8 mouse cellular contexts compared by ENCODE assay signal in the genomic region with DNA sequence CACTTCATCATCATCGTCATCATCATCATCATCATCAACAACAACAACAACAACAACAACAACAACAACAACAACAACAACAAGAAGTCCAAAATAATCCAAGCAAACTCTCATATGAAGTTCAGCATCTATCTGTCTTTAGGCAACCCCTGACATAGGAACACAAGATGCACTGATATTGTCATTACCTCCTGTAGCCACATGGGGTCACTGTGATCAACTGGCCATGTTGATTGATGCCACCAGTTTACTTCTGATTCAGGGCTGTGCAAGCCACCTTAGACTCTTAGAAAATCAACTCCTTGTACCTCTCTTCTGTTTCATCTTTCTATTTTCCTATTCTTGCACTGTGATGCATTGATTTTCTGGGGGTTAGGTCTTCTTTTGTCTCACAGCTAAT.
DNase-seq lines count a peak whose midpoint lies in the region; ATAC-seq lines count a peak whose summit lies in the region.

No protein-coding gene starts in this region.

- no peaks in the 10 kb centered on the region for H3K36me3 ChIP-seq in heart, embryonic 10.5 days
- H3K36me3 ChIP-seq in heart, embryonic 12.5 days: no peaks in the 10 kb centered on the region
- no peaks in the 10 kb centered on the region for H3K36me3 ChIP-seq in hindbrain, embryonic 14.5 days (replicated peaks; ENCODE audit: control insufficient read depth, insufficient read depth)
- H3K36me3 ChIP-seq in midbrain, embryonic 14.5 days (ENCODE audit: control insufficient read depth, insufficient read depth, low read length): no peaks in the 10 kb centered on the region

- H3K27me3 ChIP-seq in heart, embryonic 10.5 days (ENCODE audit: insufficient read depth, poor library complexity, severe bottlenecking): no peaks in the 10 kb centered on the region
- no peaks in the 10 kb centered on the region for H3K27me3 ChIP-seq in heart, embryonic 12.5 days (replicated peaks)
- no peaks in the 10 kb centered on the region for H3K27me3 ChIP-seq in hindbrain, embryonic 14.5 days (ENCODE audit: control insufficient read depth, insufficient read depth, low read length)
- H3K27me3 ChIP-seq in midbrain, embryonic 14.5 days (ENCODE audit: control insufficient read depth, insufficient read depth, low read length): no peaks in the 10 kb centered on the region

- H3K9me3 ChIP-seq in heart, embryonic 10.5 days: no peaks in the 10 kb centered on the region
- H3K9me3 ChIP-seq in heart, embryonic 12.5 days (replicated peaks): no peaks in the 10 kb centered on the region
- H3K9me3 ChIP-seq in hindbrain, embryonic 14.5 days (ENCODE audit: control insufficient read depth, low read length): no peaks in the 10 kb centered on the region
- H3K9me3 ChIP-seq in midbrain, embryonic 14.5 days (ENCODE audit: control insufficient read depth, low read length): no peaks in the 10 kb centered on the region

- WGBS in heart, embryonic 10.5 days: 0% methylated on average over 1 of the region's 1 CpGs
- 9% methylated on average over 1 of the region's 1 CpGs for WGBS in heart, embryonic 12.5 days
- 14% methylated on average over 1 of the region's 1 CpGs for WGBS in hindbrain, embryonic 14.5 days
- WGBS in midbrain, embryonic 14.5 days: 6% methylated on average over 1 of the region's 1 CpGs

- no peaks in the 10 kb centered on the region for H3K4me1 ChIP-seq in heart, embryonic 10.5 days
- no peaks in the 10 kb centered on the region for H3K4me1 ChIP-seq in heart, embryonic 12.5 days (replicated peaks)
- H3K4me1 ChIP-seq in hindbrain, embryonic 14.5 days (replicated peaks; ENCODE audit: control insufficient read depth, insufficient read depth, low read length): no peaks in the 10 kb centered on the region
- H3K4me1 ChIP-seq in midbrain, embryonic 14.5 days (ENCODE audit: control insufficient read depth, insufficient read depth, low read length): no peaks in the 10 kb centered on the region

- H3K9ac ChIP-seq in heart, embryonic 12.5 days: no peak overlapping the region
- H3K9ac ChIP-seq in hindbrain, embryonic 14.5 days: no peak overlapping the region
- H3K9ac ChIP-seq in midbrain, embryonic 14.5 days (replicated peaks; ENCODE audit: low read length): no peak overlapping the region

- H3K27ac ChIP-seq in heart, embryonic 10.5 days: no peak overlapping the region
- H3K27ac ChIP-seq in heart, embryonic 12.5 days (ENCODE audit: poor library complexity, severe bottlenecking): no peak overlapping the region
- no peak overlapping the region for H3K27ac ChIP-seq in hindbrain, embryonic 14.5 days
- no peak overlapping the region for H3K27ac ChIP-seq in midbrain, embryonic 14.5 days (replicated peaks; ENCODE audit: low read depth, low read length)

- DNase-seq in heart, embryonic 10.5 days (ENCODE audit: low spot score): peak; percentile 76
- DNase-seq in adrenal gland, adult 8-10 months: peak; percentile 21
- peak; percentile 64 for DNase-seq in embryo, embryonic 11 days
- DNase-seq in hindbrain, embryonic 14.5 days (ENCODE audit: low spot score): peak; percentile 82
- DNase-seq in left cerebral cortex, adult 11 months (ENCODE audit: low spot score): peak; percentile 32
- peak; percentile 87 for DNase-seq in midbrain, embryonic 14.5 days
- peak; percentile 46 for DNase-seq in testis, postnatal 10 days (ENCODE audit: low spot score)

- H3K4me2 ChIP-seq in heart, embryonic 12.5 days: no peak overlapping the region
- H3K4me2 ChIP-seq in hindbrain, embryonic 14.5 days (replicated peaks): no peak overlapping the region
- no peak overlapping the region for H3K4me2 ChIP-seq in midbrain, embryonic 14.5 days (ENCODE audit: low read length)

- H3K4me3 ChIP-seq in heart, embryonic 10.5 days: no peak overlapping the region
- no peak overlapping the region for H3K4me3 ChIP-seq in heart, embryonic 12.5 days
- H3K4me3 ChIP-seq in hindbrain, embryonic 14.5 days (replicated peaks; ENCODE audit: low read length): no peak overlapping the region
- H3K4me3 ChIP-seq in midbrain, embryonic 14.5 days (replicated peaks; ENCODE audit: low read depth, low read length): no peak overlapping the region

- ATAC-seq in heart, embryonic 12.5 days (ENCODE audit: insufficient number of reproducible peaks, low FRiP score): no peak
- peak; percentile 53; the same call in 1 of the 2 replicates for ATAC-seq in hindbrain, embryonic 14.5 days (ENCODE audit: low FRiP score)
- peak; percentile 58; the same call in 1 of the 2 replicates for ATAC-seq in midbrain, embryonic 14.5 days (ENCODE audit: low FRiP score, low TSS enrichment)

Comparison
In these comparisons a context has a peak if more than half of its experiments do, and no peak if none do; other contexts are left out.
1. DNase-seq: peak in every context shown above with its lines; median percentile 87 in midbrain, embryonic 14.5 days; 82 in hindbrain, embryonic 14.5 days; 76 in heart, embryonic 10.5 days; 64 in embryo, embryonic 11 days; 46 in testis, postnatal 10 days; 32 in left cerebral cortex, adult 11 months; 21 in adrenal gland, adult 8-10 months.